In the genomic region with DNA sequence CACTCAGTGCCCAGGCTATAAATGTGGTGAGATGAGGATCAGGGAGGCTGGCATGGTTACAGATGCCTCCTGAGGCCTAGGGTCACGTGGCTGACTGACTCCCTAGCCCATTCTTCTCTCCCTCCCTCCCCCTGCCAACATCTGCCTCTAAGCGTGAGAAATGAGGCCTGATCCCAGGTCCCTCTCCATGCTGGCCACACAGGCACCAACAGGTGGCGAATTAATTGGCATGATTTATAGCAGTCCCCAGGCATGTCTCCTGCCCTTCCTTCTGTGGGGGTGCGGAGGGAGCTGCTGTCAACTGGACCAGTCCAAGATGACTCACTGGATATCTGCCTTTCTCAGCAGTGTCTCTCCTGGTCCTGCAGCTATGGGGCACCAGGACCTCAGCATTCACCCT, we compare ENCODE assay signal across 17 mouse cellular contexts. TPM values are rescaled to one million over a fixed set of nuclear protein-coding genes. Genes with fewer than 3 reads are reported as not detected.
"Had no signal": no experiment of that assay in that cellular context is flagged by ENCODE, and none has a peak within 500 bp of the region (broad histone marks: within the 10 kb centered on the region; RNA-seq: fewer than 3 reads in every experiment).

No protein-coding gene starts in this region.

- H3K9ac ChIP-seq: limb, embryonic 12.5 days; liver, embryonic 14.5 days; midbrain, embryonic 13.5 days; neural tube, embryonic 12.5 days had no signal

- H3K4me2 ChIP-seq: limb, embryonic 12.5 days; midbrain, embryonic 13.5 days; neural tube, embryonic 12.5 days had no signal

- DNase-seq: kidney, adult 8-10 months; kidney, postnatal 36 days; layer of hippocampus, adult 9-11 months; layer of hippocampus, postnatal 36 days; lung, adult 18-20 months; right cerebral cortex, adult 18-20 months; right cerebral cortex, postnatal 4 days; spleen, adult 18-20 months; thymus, adult 18-20 months; thymus, postnatal 14 days had no signal

- H3K27ac ChIP-seq: limb, embryonic 12.5 days; liver, embryonic 14.5 days; midbrain, embryonic 13.5 days; neural tube, embryonic 12.5 days had no signal

- H3K27me3 ChIP-seq: limb, embryonic 12.5 days; midbrain, embryonic 13.5 days; neural tube, embryonic 12.5 days had no signal

- H3K4me3 ChIP-seq: limb, embryonic 12.5 days; midbrain, embryonic 13.5 days; neural tube, embryonic 12.5 days had no signal

- ATAC-seq: inflammation-experienced regulatory T-cells, adult 6 months; midbrain, embryonic 13.5 days had no signal

- H3K9me3 ChIP-seq: limb, embryonic 12.5 days; midbrain, embryonic 13.5 days; neural tube, embryonic 12.5 days had no signal

RNA-seq across cellular contexts. Expression of a gene that starts 27.4 kb away (rescaled TPM):
- total RNA-seq: megakaryocyte-erythroid progenitor cell, adult 5-6 weeks had no signal
- polyA plus RNA-seq: inflammation-experienced regulatory T-cells, adult 6 months had no signal

RNA-seq across cellular contexts. Expression of a gene that starts 39.4 kb away (rescaled TPM):
- total RNA-seq: megakaryocyte-erythroid progenitor cell, adult 5-6 weeks had no signal
- polyA plus RNA-seq: inflammation-experienced regulatory T-cells, adult 6 months; liver, adult 2 months had no signal
